Mouse (Mus musculus): ENCODE data around the gene 1700040F15Rik.
"Not testable (repeated sequence)": the region's sequence is repeated elsewhere in the genome, so short reads cannot be mapped to it uniquely, and the experiment has no call there.

1700040F15Rik gene

GRCm38 (mm10) chrY:61101947-61102346 is at the start of gene 1700040F15Rik:
Gene 1700040F15Rik (plus strand): TSS chrY:61102247.
- not testable (repeated sequence) for DNase-seq (ENCODE audit: low spot score in 2 of 2)

Data from frontal cortex, postnatal 36 days (tissue).